Mouse (Mus musculus) kidney, embryonic 16.5 days (tissue): Measurements from ENCODE around the gene Wbp1l. TPM values are rescaled to one million over a fixed set of nuclear protein-coding genes. Genes with fewer than 3 reads are reported as not detected.
A peak's percentile ranks its signal among the peaks of the same experiment; 100 is the strongest.

Source experiments
- ATAC-seq: fragments of 200-750 bp; cut with Nextera tagmentation; 2 replicates; pipeline ENCODE4 v1.8.0; 2017; ENCODE audit warnings: moderate TSS enrichment; ENCODE audit not compliant: low FRiP score, low TSS enrichment
- H3K27ac ChIP-seq: fragments of 300-500 bp; sonication (generic); 2 replicates; pipeline ENCODE4 v1.5.1; 2014; ENCODE audit warnings: low read length
- H3K27me3 ChIP-seq: fragments of 300-500 bp; sonication (generic); 2 replicates; pipeline ENCODE4 v1.6.1; 2014; ENCODE audit warnings: low read length, control low read depth, mixed read lengths; ENCODE audit not compliant: insufficient read depth
- H3K36me3 ChIP-seq: fragments of 300-500 bp; sonication (generic); 2 replicates; pipeline ENCODE4 v1.6.1; 2014; ENCODE audit warnings: low read length, control low read depth, mixed read lengths; ENCODE audit not compliant: insufficient read depth
- H3K4me1 ChIP-seq: fragments of 300-500 bp; sonication (generic); 2 replicates; pipeline ENCODE4 v1.6.1; 2014; ENCODE audit warnings: low read length, control low read depth, mixed read lengths; ENCODE audit not compliant: insufficient read depth
- H3K4me2 ChIP-seq: fragments of 300-500 bp; sonication (generic); replicated peaks from 2 replicates; pipeline ENCODE4 v1.6.1; 2014; ENCODE audit warnings: low read depth, low read length
- H3K4me3 ChIP-seq: fragments of 300-500 bp; sonication (generic); 2 replicates; pipeline ENCODE4 v1.5.1; 2014; ENCODE audit warnings: mild to moderate bottlenecking, low read length
- H3K9ac ChIP-seq: fragments of 300-500 bp; sonication (generic); replicated peaks from 2 replicates; pipeline ENCODE4 v1.6.1; 2014; ENCODE audit warnings: low read length
- H3K9me3 ChIP-seq: fragments of 300-500 bp; sonication (generic); 2 replicates; pipeline ENCODE4 v1.6.1; 2016; ENCODE audit warnings: low read length, control low read depth
- WGBS: fragments of 180-500 bp; shearing (Covaris S2); extraction: QIAGEN DNeasy Blood & Tissue Kit; methylation state at CpG from one replicate; pipeline ENCODE4 v1.1.7; 2014; 5-methylcytosine and 5-hydroxymethylcytosine counted together
- polyA plus RNA-seq: library from polyadenylated mRNA; unstranded; fragments of >200 nt; fragmentation: Nextera tagmentation; extraction: Ambion mirVana; gene quantifications from 2 replicates; pipeline ENCODE4 v1.2.1, GENCODE M21; 2015

The Wbp1l gene
- polyA plus RNA-seq, 1 experiment from 2014 or later = 53.4 TPM

GRCm38 (mm10) chr19:46705779-46706495 is 107.1 kb downstream of the Wbp1l start:
- no peak for ATAC-seq
- Histone ChIP-seq H3K4me2 (no peak overlapping the region), H3K9ac (no peak overlapping the region), H3K27me3 (peaks cover 3% of the 10 kb centered on the region; the same call in 1 of the 2 replicates), H3K27ac (no peak overlapping the region), H3K4me1 (peaks cover 19% of the 10 kb centered on the region), H3K9me3 (no peaks in the 10 kb centered on the region), H3K36me3 (0 out of 2 replicates have a peak, but pooled peaks cover 4% of the 10 kb centered on the region), H3K4me3 (no peak overlapping the region)
- WGBS = 66% methylated on average over 7 of the region's 7 CpGs

- peaks cover 3% of the 10 kb centered on the region; the same call in 1 of the 2 replicates for H3K27me3 ChIP-seq
- H3K4me2 ChIP-seq = peak overlapping the region; percentile 84
- H3K36me3 ChIP-seq = no peaks in the 10 kb centered on the region
- peaks cover 19% of the 10 kb centered on the region for H3K4me1 ChIP-seq
- peak overlapping the region; percentile 74 for H3K9ac ChIP-seq
- no peak; the same call in 1 of the 2 replicates for ATAC-seq
- H3K4me3 ChIP-seq = peak overlapping the region; percentile 54
- no peaks in the 10 kb centered on the region for H3K9me3 ChIP-seq
- WGBS = 65% methylated on average over 9 of the region's 9 CpGs
- H3K27ac ChIP-seq = no peak overlapping the region
Observed at GRCm38 (mm10) chr19:46706540-46707295, 107.8 kb downstream of the Wbp1l start.

Other genes starting within 250 kb of the Wbp1l start
- 2.5 and 2.6 TPM in 2 replicates for gene 2310034G01Rik, start 248.8 kb upstream of the Wbp1l start, polyA plus RNA-seq
- gene Actr1a, start 203.3 kb upstream of the Wbp1l start, polyA plus RNA-seq = 143 and 144 TPM in 2 replicates
- 50.7 and 54.0 TPM in 2 replicates for gene Sufu, start 202.2 kb upstream of the Wbp1l start, polyA plus RNA-seq
- 22.2 and 26.0 TPM in 2 replicates for gene Trim8, start 97.4 kb upstream of the Wbp1l start, polyA plus RNA-seq
- 142 and 148 TPM in 2 replicates for gene Arl3, start 25.9 kb upstream of the Wbp1l start, polyA plus RNA-seq
- gene Sfxn2, start 25.7 kb upstream of the Wbp1l start, polyA plus RNA-seq = 39.4 and 41.1 TPM in 2 replicates
- 7.1 TPM in 1 of 2 replicates, not detected in the other for gene Cyp17a1, start 74.1 kb downstream of the Wbp1l start, polyA plus RNA-seq
- gene Borcs7, start 90.8 kb downstream of the Wbp1l start, polyA plus RNA-seq = 15.6 and 19.0 TPM in 2 replicates
- gene As3mt, start 108.4 kb downstream of the Wbp1l start, polyA plus RNA-seq = 54.8 and 57.0 TPM in 2 replicates
- gene Cnnm2, start 162.5 kb downstream of the Wbp1l start, polyA plus RNA-seq = 7.3 and 7.9 TPM in 2 replicates